Mouse (Mus musculus) embryonic fibroblast, embryonic 13.5 days (primary cell): ENCODE results near the gene Lima1.

Experiments used
- CTCF ChIP-seq: IDR thresholded peaks from 2 replicates; pipeline ENCODE4 v1.5.1; 2011; ENCODE audit warnings: mild to moderate bottlenecking, control low read depth, low read length, moderate library complexity, borderline replicate concordance; ENCODE audit not compliant: insufficient read depth
- POLR2A ChIP-seq: IDR thresholded peaks from 2 replicates; pipeline ENCODE4 v1.6.1; 2011; ENCODE audit warnings: low read depth, mild to moderate bottlenecking, control low read depth, low read length, moderate library complexity

DNA sequence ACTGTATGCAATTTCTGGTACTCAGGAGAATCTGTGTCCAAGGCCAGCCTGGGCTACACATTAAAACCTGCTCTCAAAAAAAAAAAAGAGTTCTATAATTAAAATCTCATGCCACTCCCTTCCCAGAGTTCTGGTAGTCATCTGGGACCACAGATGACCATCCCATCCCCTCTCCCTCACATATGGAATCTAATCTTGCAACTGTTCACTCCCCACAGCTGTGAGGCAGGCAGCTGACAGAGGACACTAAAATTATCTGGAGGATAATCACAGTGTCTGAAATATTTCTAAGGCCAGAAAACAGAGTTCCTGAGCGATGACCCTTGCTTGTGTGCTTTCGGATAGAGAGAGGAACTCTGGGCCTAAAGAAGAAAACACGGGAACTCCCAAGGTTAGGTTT is 40.6 kb downstream of the Lima1 start:
- TF ChIP-seq CTCF: no peak
- TF ChIP-seq POLR2A: no peak
